Mouse (Mus musculus) CH12.LX (cell line): ENCODE results near the gene Fxyd2. TPM values are rescaled to one million over a fixed set of nuclear protein-coding genes. Genes with fewer than 3 reads are reported as not detected.

Experiments used
- DNase-seq: peaks from one replicate; pipeline ENCODE4 v3.0.0-alpha.2; 2013; ENCODE audit errors: extremely low read depth
- H3K27ac ChIP-seq: 2 replicates; pipeline ENCODE4 v1.5.1; 2012; ENCODE audit warnings: low read depth, mild to moderate bottlenecking, control low read depth, moderate library complexity; ENCODE audit not compliant: insufficient read depth
- H3K27me3 ChIP-seq: replicated peaks from 2 replicates; pipeline ENCODE3; 2012; ENCODE audit warnings: inconsistent platforms
- H3K36me3 ChIP-seq, 2 experiments: replicated peaks in 1 of 2; 2 replicates each; pipeline versions ENCODE3 to v1.6.1; 2012; ENCODE audit warnings: inconsistent platforms in 1 of 2, low read length in 1 of 2, mild to moderate bottlenecking in 1 of 2, mixed read lengths in 1 of 2, moderate library complexity in 1 of 2; ENCODE audit not compliant: control insufficient read depth in 1 of 2, insufficient read depth in 1 of 2
- H3K4me1 ChIP-seq, 2 experiments: 2 replicates each; pipeline ENCODE4 v1.6.1; 2012; ENCODE audit warnings: inconsistent platforms in 1 of 2, moderate library complexity in 1 of 2; ENCODE audit not compliant: insufficient read depth in 2 of 2, control insufficient read depth in 1 of 2
- H3K4me2 ChIP-seq: 2 replicates; pipeline ENCODE4 v1.6.1; 2012; ENCODE audit warnings: low read depth, mild to moderate bottlenecking, control low read depth; ENCODE audit not compliant: poor library complexity, insufficient read depth, severe bottlenecking
- H3K4me3 ChIP-seq, 3 experiments: fragments of 150-350 bp in 1 of 3; sonication (generic) in 1 of 3; replicated peaks in 1 of 3; 2 replicates each; pipeline versions ENCODE3 to v1.5.1; 2011 to 2012; ENCODE audit warnings: low read depth in 2 of 3, low read length in 2 of 3, mild to moderate bottlenecking in 2 of 3, moderate library complexity in 2 of 3, control low read depth in 1 of 3, improper control_type of control experiment in 1 of 3, inconsistent platforms in 1 of 3, mixed read lengths in 1 of 3; ENCODE audit not compliant: poor library complexity in 1 of 3
- H3K79me2 ChIP-seq: replicated peaks from 2 replicates; pipeline ENCODE4 v1.6.1; 2012; ENCODE audit warnings: mild to moderate bottlenecking, moderate library complexity; ENCODE audit not compliant: control insufficient read depth, poor library complexity, insufficient read depth, severe bottlenecking; ENCODE audit errors: extremely low read depth
- H3K9ac ChIP-seq: 2 replicates; pipeline ENCODE4 v1.6.1; 2012; ENCODE audit warnings: low read depth, mild to moderate bottlenecking, control low read depth, moderate library complexity; ENCODE audit not compliant: insufficient read depth
- H3K9me3 ChIP-seq: replicated peaks from 2 replicates; pipeline ENCODE3; 2012; ENCODE audit warnings: low read length, inconsistent platforms, mixed read lengths
- E2F4 ChIP-seq: IDR thresholded peaks from 2 replicates; pipeline ENCODE4 v1.6.1; 2011; ENCODE audit warnings: low read depth, low read length, improper control_type of control experiment; ENCODE audit not compliant: insufficient replicate concordance
- EP300 ChIP-seq: IDR thresholded peaks from 2 replicates; pipeline ENCODE4 v1.6.1; 2011; ENCODE audit warnings: low read length, improper control_type of control experiment
- ETS1 ChIP-seq: conservative IDR thresholded peaks from 2 replicates; pipeline ENCODE4 v1.6.1; 2012; ENCODE audit warnings: low read depth, mild to moderate bottlenecking, inconsistent platforms, low read length, improper control_type of control experiment, moderate library complexity
- JUN ChIP-seq: IDR thresholded peaks from 2 replicates; pipeline ENCODE4 v1.6.1; 2011; ENCODE audit warnings: low read depth, mild to moderate bottlenecking, low read length, improper control_type of control experiment, moderate library complexity; ENCODE audit not compliant: insufficient read depth
- JUND ChIP-seq: conservative IDR thresholded peaks from 2 replicates; pipeline ENCODE4 v1.6.1; 2011; ENCODE audit warnings: low read depth, low read length, improper control_type of control experiment
- MAFK ChIP-seq: IDR thresholded peaks from 2 replicates; pipeline ENCODE4 v1.6.1; 2011; ENCODE audit warnings: low read length, improper control_type of control experiment; ENCODE audit not compliant: insufficient replicate concordance
- MAZ ChIP-seq: IDR thresholded peaks from 2 replicates; pipeline ENCODE4 v1.6.1; 2012; ENCODE audit warnings: low read depth, mild to moderate bottlenecking, inconsistent platforms, low read length, improper control_type of control experiment, moderate library complexity
- MEF2A ChIP-seq: IDR thresholded peaks from 2 replicates; pipeline ENCODE4 v1.6.1; 2014; ENCODE audit warnings: low read depth, mild to moderate bottlenecking, inconsistent platforms, low read length, improper control_type of control experiment, borderline replicate concordance
- MYC ChIP-seq: IDR thresholded peaks from 2 replicates; pipeline ENCODE4 v1.6.1; 2011; ENCODE audit warnings: low read depth, mild to moderate bottlenecking, improper control_type of control experiment, low read length
- PAX5 ChIP-seq: IDR thresholded peaks from 2 replicates; pipeline ENCODE4 v1.6.1; 2012; ENCODE audit warnings: low read length, inconsistent platforms, mixed read lengths
- SIN3A ChIP-seq: IDR thresholded peaks from 2 replicates; pipeline ENCODE4 v1.6.1; 2012; ENCODE audit warnings: low read length, improper control_type of control experiment, inconsistent platforms
- TCF12 ChIP-seq: IDR thresholded peaks from 2 replicates; pipeline ENCODE4 v1.6.1; 2014; ENCODE audit warnings: low read depth, mild to moderate bottlenecking, inconsistent platforms, low read length, improper control_type of control experiment
- ZC3H11A ChIP-seq: IDR thresholded peaks from 2 replicates; pipeline ENCODE4 v1.6.1; 2012; ENCODE audit warnings: low read depth, mild to moderate bottlenecking, inconsistent platforms, low read length, improper control_type of control experiment
- ZKSCAN1 ChIP-seq: IDR thresholded peaks from 2 replicates; pipeline ENCODE4 v1.6.1; 2012; ENCODE audit warnings: low read depth, inconsistent platforms, low read length, improper control_type of control experiment, borderline replicate concordance
- ZMIZ1 ChIP-seq: IDR thresholded peaks from 2 replicates; pipeline ENCODE4 v1.6.1; 2012; ENCODE audit warnings: low read depth, mild to moderate bottlenecking, inconsistent platforms, low read length, improper control_type of control experiment
- ZNF384 ChIP-seq: IDR thresholded peaks from 2 replicates; pipeline ENCODE4 v1.6.1; 2012; ENCODE audit warnings: low read depth, low read length, improper control_type of control experiment, inconsistent platforms
- dilution Hi-C: fragments of 300-500 bp; cut with MboI; formaldehyde crosslinking; loops from 2 replicates; pipeline ENCODE4 v1.14.3; 2020; ENCODE audit warnings: low sequenced_read_pairs; ENCODE audit not compliant: extremely low pct_unique_long_range_greater_than_20kb, extremely low pct_ligation_motif_present
- in situ Hi-C: fragments of 300-500 bp; cut with MboI; formaldehyde crosslinking; loops from 3 replicates; pipeline ENCODE4 v1.14.3; 2019; ENCODE audit warnings: low sequenced_read_pairs, low pct_ligation_motif_present, low pct_unique_long_range_greater_than_20kb, mixed read lengths
- polyA plus RNA-seq: library from polyadenylated mRNA; unstranded; fragments of >175 nt; gene quantifications from 2 replicates; pipeline ENCODE4 v1.2.1, GENCODE M21; 2012; ENCODE audit warnings: low read depth; ENCODE audit not compliant: insufficient read length
- total RNA-seq, 2 experiments: library from RNA; depleted of rRNA; stranded (reverse); fragments of 300-350 nt in 1 of 2; fragments of >200 nt in 1 of 2; gene quantifications; 2 replicates each; pipeline ENCODE4 v1.2.3; 2012 to 2014

Gene Fxyd2
- total and polyA plus RNA-seq, 3 experiments: not detected

DNA sequence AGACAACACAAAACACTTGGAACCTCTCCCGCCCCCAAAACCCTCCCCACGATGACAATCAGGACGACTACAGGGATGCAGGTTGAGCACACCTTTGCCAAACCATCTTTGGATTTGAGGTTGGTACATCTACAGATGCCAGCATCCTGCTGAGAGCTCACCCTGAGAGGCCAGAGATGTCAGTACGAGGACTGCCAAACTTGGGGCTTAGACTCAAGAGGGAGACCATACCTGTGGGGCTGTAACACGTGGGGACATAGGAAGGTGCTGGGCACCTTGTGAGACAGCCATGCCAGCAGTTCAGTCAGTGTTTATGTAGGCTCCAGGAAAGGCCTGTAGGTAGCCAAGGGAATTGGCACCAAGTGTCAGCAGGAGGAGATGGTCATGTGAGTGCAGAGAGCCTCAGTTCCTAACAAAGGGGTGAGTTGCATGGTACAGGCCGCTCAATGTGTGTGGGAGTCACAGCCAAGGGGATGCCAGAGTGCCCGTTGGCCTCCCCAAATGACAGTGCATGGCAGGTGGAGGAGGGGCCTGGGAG lies 23.4 kb downstream of the Fxyd2 start:
- dilution Hi-C loops: no loop called here
- Histone ChIP-seq H3K79me2 (no peaks in the 10 kb centered on the region), H3K4me3 (no peak overlapping the region), H3K27me3 (no peaks in the 10 kb centered on the region)
- TF ChIP-seq ZKSCAN1: no peak
- no peak for TF ChIP-seq SIN3A
- TF ChIP-seq EP300: no peak
- no peak for TF ChIP-seq MAFK
- TF ChIP-seq PAX5: no peak
- TF ChIP-seq TCF12: no peak
- no peak for TF ChIP-seq E2F4
- TF ChIP-seq, all 38 proteins: peak for 0
- Histone ChIP-seq H3K4me1 (peaks cover 0 to 20% of the 10 kb centered on the region in 2 experiments; a peak in 2 of 4 replicates), H3K9me3 (no peaks in the 10 kb centered on the region), H3K9ac (no peak overlapping the region), H3K4me2 (no peak overlapping the region), H3K36me3 (no peaks in the 10 kb centered on the region), H3K27ac (no peak overlapping the region)
- in situ Hi-C loops: no loop called here
- DNase-seq: no peak

DNA sequence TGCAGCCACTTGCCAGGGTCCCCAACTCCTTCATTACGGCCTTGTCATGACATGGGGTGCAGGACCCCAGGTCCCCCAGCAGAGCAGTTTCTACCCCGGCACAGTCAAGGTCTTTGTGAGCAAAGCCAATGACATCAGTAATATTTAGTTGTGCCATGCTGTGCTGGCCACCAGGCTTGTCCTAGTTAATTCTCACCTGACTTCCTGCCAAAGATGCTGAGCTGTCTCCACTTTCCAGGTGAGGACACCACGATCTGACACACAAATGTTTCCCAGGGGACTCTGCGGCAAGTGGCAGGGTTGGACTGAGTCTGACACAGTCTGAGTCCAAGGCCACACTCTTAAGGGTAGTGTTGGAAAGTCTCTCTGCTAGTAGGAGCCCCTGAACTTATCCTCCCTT lies 27.0 kb downstream of the Fxyd2 start, which contains the start of gene Dscaml1:
TSS of gene Dscaml1 (plus strand) at position 173 of the 400 bp plus-strand sequence.
- in situ Hi-C loops: no loop called here
- no peaks in the 10 kb centered on the region for H3K36me3 ChIP-seq
- dilution Hi-C loops: no loop called here
- peaks cover 0 to 10% of the 10 kb centered on the region in 2 experiments; a peak in 2 of 4 replicates for H3K4me1 ChIP-seq
- no peak within 1 kb of the TSS for H3K9ac ChIP-seq
- no peak within 1 kb of the TSS for H3K4me2 ChIP-seq
- no peak within 1 kb of the TSS for H3K4me3 ChIP-seq
- DNase-seq: no peak
- no peak within 1 kb of the TSS for H3K27ac ChIP-seq
- no peaks in the 10 kb centered on the region for H3K79me2 ChIP-seq
- no peaks in the 10 kb centered on the region for H3K27me3 ChIP-seq
- H3K9me3 ChIP-seq: no peaks in the 10 kb centered on the region
- TF ChIP-seq ZMIZ1 (no peak), JUN (no peak), EP300 (no peak), ZC3H11A (no peak), ZKSCAN1 (no peak), E2F4 (no peak), MEF2A (no peak), ZNF384 (no peak)
- TF ChIP-seq, all 38 proteins: peak for 0

DNA sequence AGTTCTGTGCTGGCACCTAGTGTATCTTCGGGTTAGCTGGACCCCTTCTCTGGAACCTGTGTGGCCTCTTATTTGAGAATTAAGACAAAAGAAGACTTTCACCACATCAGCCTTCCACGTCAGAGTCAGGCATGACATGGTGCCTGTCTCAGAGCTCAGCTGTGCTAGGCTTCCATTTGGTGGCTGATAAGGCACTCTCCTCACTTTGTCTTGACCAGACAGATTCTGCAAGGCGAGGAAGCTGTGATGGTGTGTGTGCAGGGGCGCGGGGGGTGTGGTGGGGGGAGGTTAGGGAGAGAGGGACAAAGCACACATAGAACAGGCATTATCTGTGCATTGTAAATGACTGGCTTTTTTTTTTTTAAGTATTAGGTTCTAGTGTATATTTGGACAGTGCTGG lies 29.9 kb downstream of the Fxyd2 start:
- TF ChIP-seq MAFK (no peak), ETS1 (no peak), MYC (no peak), MAZ (no peak), JUND (no peak)
- Histone ChIP-seq H3K27me3 (no peaks in the 10 kb centered on the region), H3K27ac (no peak overlapping the region), H3K4me1 (peaks cover 5 to 30% of the 10 kb centered on the region in 2 experiments; a peak in 3 of 4 replicates), H3K79me2 (no peaks in the 10 kb centered on the region), H3K4me3 (no peak overlapping the region), H3K9ac (no peak overlapping the region), H3K9me3 (no peaks in the 10 kb centered on the region), H3K4me2 (no peak overlapping the region), H3K36me3 (no peaks in the 10 kb centered on the region)
- DNase-seq: no peak
- in situ Hi-C loops (no loop called here), dilution Hi-C loops (no loop called here)
